Mouse (Mus musculus) adipocyte (in vitro differentiated cells): ENCODE data around the gene Ppp1r32.

Source experiments
- DNase-seq: peaks from one replicate; pipeline ENCODE4 v3.0.0-alpha.2; 2016; ENCODE audit warnings: low spot score

Ppp1r32 gene

DNA sequence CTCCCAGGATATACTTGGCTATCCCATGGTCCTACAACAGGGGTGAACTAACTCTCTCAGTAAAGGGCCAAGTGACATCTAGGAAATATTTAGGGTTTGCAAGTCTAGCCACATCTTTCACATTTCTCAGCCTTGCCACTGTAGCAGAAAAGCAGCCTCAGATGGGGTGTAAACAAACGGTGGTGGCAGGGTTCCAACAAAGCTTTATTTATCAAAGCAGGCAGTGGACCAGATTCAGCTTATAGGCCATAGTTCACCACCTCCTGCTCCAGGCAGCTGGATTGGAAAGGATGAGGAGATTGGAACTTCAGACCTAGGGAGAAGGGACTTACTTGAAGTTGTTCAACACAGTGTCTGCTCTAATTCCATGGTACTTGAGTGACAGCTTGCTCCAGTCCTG is 58.0 kb downstream of the Ppp1r32 start:
- DNase-seq, result peak; percentile 63
